Mouse (Mus musculus) CD4-positive, CD25-positive, alpha-beta regulatory T cell, adult 2 months (primary cell): ENCODE data around the gene Cd52.
"Not testable (repeated sequence)": the region's sequence is repeated elsewhere in the genome, so short reads cannot be mapped to it uniquely, and the experiment has no call there.

Experiments
- DNase-seq: peaks from one replicate; pipeline ENCODE4 v3.0.0-alpha.2; 2012; ENCODE audit warnings: low read depth, low spot score

Gene Cd52

GRCm38 (mm10) chr4:134094923-134095547, at the start of gene Cd52:
Gene Cd52, minus strand, starts transcription at chr4:134095082.
- peak; percentile 86 for DNase-seq

GRCm38 (mm10) chr4:134144297-134144696, 49.4 kb upstream of the Cd52 start:
- not testable (repeated sequence) for DNase-seq

- DNase-seq: peak; percentile 27
These were observed 44.0 kb upstream of the Cd52 start for GRCm38 (mm10) chr4:134138857-134139256.

- no peak for DNase-seq
These were observed 41.5 kb upstream of the Cd52 start for GRCm38 (mm10) chr4:134136280-134136926.

- no peak for DNase-seq
These were observed 37.7 kb upstream of the Cd52 start for GRCm38 (mm10) chr4:134132519-134133095.

- DNase-seq: no peak
These were observed 37.2 kb upstream of the Cd52 start for GRCm38 (mm10) chr4:134132117-134132516.

GRCm38 (mm10) chr4:134129482-134129881, 34.6 kb upstream of the Cd52 start:
- DNase-seq: peak; percentile 36

GRCm38 (mm10) chr4:134128983-134129362, 34.1 kb upstream of the Cd52 start:
- DNase-seq: peak; percentile 74

GRCm38 (mm10) chr4:134128221-134128982, 33.5 kb upstream of the Cd52 start, which contains the start of gene Sh3bgrl3:
Gene Sh3bgrl3, minus strand, starts transcription at chr4:134128789.
- DNase-seq: peak; percentile 90

GRCm38 (mm10) chr4:134127793-134128192, 32.9 kb upstream of the Cd52 start:
- no peak for DNase-seq

GRCm38 (mm10) chr4:134127121-134127455, 32.2 kb upstream of the Cd52 start:
- DNase-seq: peak; percentile 37

- DNase-seq: no peak
These were observed 31.6 kb upstream of the Cd52 start for GRCm38 (mm10) chr4:134126300-134127120.

- DNase-seq: no peak
These were observed 30.6 kb upstream of the Cd52 start for GRCm38 (mm10) chr4:134125383-134126060.

- peak; percentile 85 for DNase-seq
These were observed 29.0 kb upstream of the Cd52 start for GRCm38 (mm10) chr4:134123680-134124551.

GRCm38 (mm10) chr4:134123147-134123546, 28.3 kb upstream of the Cd52 start:
- DNase-seq: peak; percentile 23

- peak; percentile 14 for DNase-seq
These were observed 27.4 kb upstream of the Cd52 start for GRCm38 (mm10) chr4:134122281-134122680.

- peak; percentile 74 for DNase-seq
These were observed 26.7 kb upstream of the Cd52 start for GRCm38 (mm10) chr4:134121571-134121970.

GRCm38 (mm10) chr4:134120916-134121315, 26.0 kb upstream of the Cd52 start:
- peak; percentile 10 for DNase-seq

- DNase-seq: no peak
These were observed 25.4 kb upstream of the Cd52 start for GRCm38 (mm10) chr4:134120192-134120805.
